Mouse (Mus musculus): ENCODE measurements around the gene Arpin.

DNA sequence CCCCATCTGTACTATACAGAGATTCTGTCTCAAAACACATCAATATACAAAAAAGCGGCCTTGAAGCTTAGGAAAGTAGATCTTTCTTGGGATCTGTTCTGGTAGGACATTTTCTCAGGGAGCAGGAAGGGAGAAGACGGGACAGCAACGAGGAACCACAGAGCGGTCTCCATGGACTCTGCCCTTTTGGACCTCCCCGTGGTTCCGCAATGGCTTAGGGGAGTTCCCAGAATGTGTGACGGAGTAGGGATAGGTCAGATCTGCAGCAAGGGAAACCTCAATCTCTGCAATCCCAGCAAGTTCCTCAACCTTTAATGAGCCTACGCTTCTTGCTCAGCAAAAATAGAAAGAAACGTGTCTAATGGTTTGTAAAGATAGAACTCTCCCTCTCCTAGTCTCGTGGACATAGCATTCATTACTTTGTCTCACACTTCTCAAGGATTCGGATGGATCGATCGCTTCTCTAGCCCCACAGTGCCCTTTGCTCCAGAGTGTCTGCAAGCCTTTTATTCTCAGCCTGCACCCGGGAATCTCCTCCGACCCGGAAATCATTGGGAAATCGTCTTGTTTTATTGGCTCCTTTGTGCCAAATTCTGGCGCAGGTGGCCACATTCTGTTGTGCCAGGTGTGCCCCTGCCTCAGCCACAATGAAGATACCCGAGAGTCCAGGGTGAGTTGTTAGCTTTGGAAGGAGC lies 499 bp upstream of the Arpin start:
- TF ChIP-seq CTCF (IDR thresholded peaks at IDR 0.05; ENCODE audit: insufficient read depth, low read depth, low read length) (no peak), POLR2A (IDR thresholded peaks at IDR 0.05; ENCODE audit: insufficient read depth, low read depth, low read length) (no peak)
